Mouse (Mus musculus): ENCODE measurements around the gene Gm5142. TPM values are rescaled to one million over a fixed set of nuclear protein-coding genes. Genes with fewer than 3 reads are reported as not detected.

Gm5142 gene
- polyA plus RNA-seq, 1 experiment from 2014 or later = not detected

DNA sequence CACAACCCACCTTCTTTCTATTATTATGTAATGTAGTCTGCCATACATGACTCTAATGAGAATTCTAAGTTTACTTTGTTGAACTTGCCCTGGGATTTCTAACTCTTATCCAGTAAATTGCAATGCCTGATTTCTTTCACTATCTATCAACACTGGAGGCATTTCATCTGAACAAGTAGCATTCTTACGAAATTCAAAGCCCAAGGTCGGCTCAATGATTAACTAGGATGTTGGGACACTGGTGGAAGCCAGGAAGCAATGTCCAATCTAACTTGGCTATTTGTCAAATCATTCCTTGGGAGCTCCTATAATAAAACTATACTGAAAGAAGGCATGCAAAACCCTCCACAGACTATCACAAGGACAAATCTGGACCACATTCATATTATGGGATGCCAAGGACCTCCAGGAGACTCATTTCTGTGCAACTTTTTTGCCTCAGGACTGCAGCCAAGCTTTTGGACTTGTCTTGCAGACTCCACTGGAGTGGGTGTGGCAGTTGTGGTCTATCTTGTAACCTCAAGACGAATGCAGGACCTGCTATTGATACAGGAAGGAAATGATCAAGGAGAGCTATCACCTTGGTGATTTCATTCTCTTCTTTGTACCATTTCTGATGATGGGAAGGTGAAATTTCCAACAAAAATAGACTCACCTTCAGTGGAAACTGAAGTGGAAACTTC lies 21.4 kb downstream of the Gm5142 start:
- no peak for ATAC-seq (ENCODE audit: low FRiP score)
- 83% methylated on average over 3 of the region's 3 CpGs for WGBS

DNA sequence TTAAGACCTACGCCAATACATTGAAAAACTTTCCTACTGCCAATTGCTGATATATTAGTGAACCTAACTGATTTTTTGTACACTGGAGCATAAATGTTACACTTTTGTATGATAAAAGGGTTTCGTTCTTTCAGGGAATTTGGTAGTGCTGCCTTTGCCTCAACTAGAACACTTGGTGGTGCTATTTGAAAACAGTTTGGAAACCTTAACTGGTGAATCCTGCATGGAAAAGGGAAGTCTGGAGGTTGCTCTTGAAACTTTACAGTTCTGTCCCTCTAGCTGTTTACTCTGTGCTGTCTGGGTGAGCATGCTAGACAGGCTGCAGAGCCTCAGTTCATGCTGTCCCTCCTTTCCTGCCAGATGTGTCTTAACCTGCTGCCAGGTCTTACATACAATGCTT lies 23.0 kb downstream of the Gm5142 start:
- no peak overlapping the region for H3K27ac ChIP-seq
- ATAC-seq (ENCODE audit: low FRiP score) = no peak
- H3K9me3 ChIP-seq (replicated peaks) = no peaks in the 10 kb centered on the region
- no peaks in the 10 kb centered on the region for H3K36me3 ChIP-seq
- H3K9ac ChIP-seq = no peak overlapping the region
- no peaks in the 10 kb centered on the region for H3K27me3 ChIP-seq
- no peak overlapping the region for H3K4me2 ChIP-seq (replicated peaks)
- no peak overlapping the region for H3K4me3 ChIP-seq
- H3K4me1 ChIP-seq = no peaks in the 10 kb centered on the region
- 78% methylated on average over 2 of the region's 2 CpGs for WGBS

More for the DNA sequence above, 21.4 kb downstream of the Gm5142 start:
- H3K9me3 ChIP-seq (replicated peaks) = no peaks in the 10 kb centered on the region
- H3K4me3 ChIP-seq = no peak overlapping the region
- H3K36me3 ChIP-seq = no peaks in the 10 kb centered on the region
- no peak overlapping the region for H3K4me2 ChIP-seq (replicated peaks)
- no peak overlapping the region for H3K27ac ChIP-seq
- H3K9ac ChIP-seq = no peak overlapping the region
- no peaks in the 10 kb centered on the region for H3K4me1 ChIP-seq
- H3K27me3 ChIP-seq = no peaks in the 10 kb centered on the region

DNA sequence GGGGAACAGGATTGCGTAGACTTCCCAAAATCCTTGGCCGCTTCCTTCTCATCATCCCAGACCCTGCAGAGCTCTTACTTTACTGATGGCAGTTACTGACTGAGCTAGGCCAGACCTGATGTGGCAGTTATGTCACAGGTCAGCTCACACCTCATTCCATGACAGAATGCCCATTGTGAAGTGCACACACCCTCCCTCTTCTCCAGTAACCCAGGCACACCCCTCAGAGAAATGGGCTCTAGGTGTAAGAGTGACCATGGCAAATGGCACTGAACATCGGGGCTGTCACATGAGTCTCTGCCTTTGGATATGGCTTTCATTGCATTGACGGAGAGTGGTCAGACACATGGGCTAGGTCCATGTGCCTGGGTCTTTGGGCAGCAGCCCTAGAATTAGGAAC lies 35.8 kb downstream of the Gm5142 start, which contains the start of gene 1700129C05Rik:
1700129C05Rik (minus strand) TSS at position 101 of the 400 bp plus-strand sequence.
- H3K4me1 ChIP-seq = no peaks in the 10 kb centered on the region
- WGBS = 91% methylated on average over 4 of the region's 4 CpGs

DNA sequence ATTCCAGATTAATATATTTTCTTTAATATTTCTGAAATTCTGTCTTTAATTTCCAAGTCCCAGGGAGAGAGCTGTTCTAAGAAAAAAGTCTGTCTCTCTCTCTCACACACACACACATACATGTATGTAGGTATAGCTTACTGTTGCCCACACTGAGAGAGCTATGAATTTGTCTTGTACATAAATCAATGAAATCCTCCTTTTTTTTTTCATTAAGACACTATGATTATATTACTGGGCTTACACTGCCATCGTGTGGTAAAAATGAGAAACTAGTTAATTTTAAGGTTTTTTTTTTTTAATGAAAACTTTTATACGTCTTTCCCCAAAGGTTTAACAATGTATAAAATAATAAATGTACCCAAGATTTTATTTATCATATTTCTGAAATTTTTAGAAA lies 64.3 kb downstream of the Gm5142 start:
- H3K4me3 ChIP-seq = no peak overlapping the region
- H3K36me3 ChIP-seq = no peaks in the 10 kb centered on the region
- ATAC-seq (ENCODE audit: low FRiP score) = no peak
- H3K9ac ChIP-seq = no peak overlapping the region
- H3K4me1 ChIP-seq = no peaks in the 10 kb centered on the region
- no peaks in the 10 kb centered on the region for H3K9me3 ChIP-seq (replicated peaks)
- WGBS = 7% methylated on average over 2 of the region's 2 CpGs
- H3K27me3 ChIP-seq = no peaks in the 10 kb centered on the region
- no peak overlapping the region for H3K27ac ChIP-seq
- no peak overlapping the region for H3K4me2 ChIP-seq (replicated peaks)

More for the DNA sequence above, 35.8 kb downstream of the Gm5142 start, which contains the start of gene 1700129C05Rik:
- Histone ChIP-seq H3K27ac (no peak within 1 kb of the TSS), H3K4me2 (replicated peaks) (no peak within 1 kb of the TSS), H3K4me3 (no peak within 1 kb of the TSS), H3K36me3 (no peaks in the 10 kb centered on the region), H3K9me3 (replicated peaks) (no peaks in the 10 kb centered on the region), H3K27me3 (no peaks in the 10 kb centered on the region), H3K9ac (no peak within 1 kb of the TSS)
- ATAC-seq (ENCODE audit: low FRiP score) = no peak

Other genes starting within 250 kb of the Gm5142 start
- gene 1700129C05Rik, start 35.9 kb downstream of the Gm5142 start, polyA plus RNA-seq (2016; fragmentation: Nextera tagmentation; extraction: Ambion mirVana) = not detected in 2 replicates
- gene Rcbtb1, start 22.5 kb upstream of the Gm5142 start, polyA plus RNA-seq (2016; fragmentation: Nextera tagmentation; extraction: Ambion mirVana) = 99.2 TPM in 2 replicates
- not detected in 2 replicates for gene Gm6904, start 81.5 kb upstream of the Gm5142 start, polyA plus RNA-seq (2016; fragmentation: Nextera tagmentation; extraction: Ambion mirVana)
- gene Phf11a, start 118.8 kb upstream of the Gm5142 start, polyA plus RNA-seq (2016; fragmentation: Nextera tagmentation; extraction: Ambion mirVana) = not detected in 2 replicates
- 0.22 TPM in 1 of 2 replicates, not detected in the other for gene Phf11b, start 162.6 kb upstream of the Gm5142 start, polyA plus RNA-seq (2016; fragmentation: Nextera tagmentation; extraction: Ambion mirVana)
- 0.53 and 0.61 TPM in 2 replicates for gene Phf11d, start 186.7 kb upstream of the Gm5142 start, polyA plus RNA-seq (2016; fragmentation: Nextera tagmentation; extraction: Ambion mirVana)
- gene Phf11c, start 216.6 kb upstream of the Gm5142 start, polyA plus RNA-seq (2016; fragmentation: Nextera tagmentation; extraction: Ambion mirVana) = 0.51 and 0.80 TPM in 2 replicates